Mouse (Mus musculus) midbrain, embryonic 11.5 days (tissue): ENCODE measurements around the gene Exosc10. TPM values are rescaled to one million over a fixed set of nuclear protein-coding genes. Genes with fewer than 3 reads are reported as not detected.

Experiments used
- ATAC-seq: fragments of 200-750 bp; cut with Nextera tagmentation; 2 replicates; pipeline ENCODE4 v1.8.0; 2017; ENCODE audit warnings: moderate TSS enrichment, moderate library complexity; ENCODE audit not compliant: low FRiP score
- DNase-seq: peaks from one replicate; pipeline ENCODE4 v3.0.0; 2015; ENCODE audit warnings: low spot score; ENCODE audit errors: missing footprints
- H3K27ac ChIP-seq: fragments of 300-500 bp; sonication (generic); 2 replicates; pipeline ENCODE4 v1.5.1; 2014; ENCODE audit warnings: low read depth, low read length
- H3K27me3 ChIP-seq: fragments of 300-500 bp; sonication (generic); 2 replicates; pipeline ENCODE4 v1.6.1; 2014; ENCODE audit warnings: mild to moderate bottlenecking, low read length, moderate library complexity, mixed read lengths; ENCODE audit not compliant: control insufficient read depth, insufficient read depth
- H3K36me3 ChIP-seq: fragments of 300-500 bp; sonication (generic); 2 replicates; pipeline ENCODE4 v1.6.1; 2014; ENCODE audit warnings: mild to moderate bottlenecking, low read length, moderate library complexity, mixed read lengths; ENCODE audit not compliant: control insufficient read depth, insufficient read depth
- H3K4me1 ChIP-seq: fragments of 300-500 bp; sonication (generic); 2 replicates; pipeline ENCODE4 v1.6.1; 2014; ENCODE audit warnings: low read length; ENCODE audit not compliant: control insufficient read depth, insufficient read depth
- H3K4me2 ChIP-seq: fragments of 300-500 bp; sonication (generic); 2 replicates; pipeline ENCODE4 v1.6.1; 2014; ENCODE audit warnings: mild to moderate bottlenecking, moderate library complexity
- H3K4me3 ChIP-seq: fragments of 300-500 bp; sonication (generic); 2 replicates; pipeline ENCODE4 v1.5.1; 2014; ENCODE audit warnings: low read depth, low read length
- H3K9ac ChIP-seq: fragments of 300-500 bp; sonication (generic); 2 replicates; pipeline ENCODE4 v1.6.1; 2014; ENCODE audit warnings: low read length
- H3K9me3 ChIP-seq: fragments of 300-500 bp; sonication (generic); 2 replicates; pipeline ENCODE4 v1.6.1; 2016; ENCODE audit warnings: low read length; ENCODE audit not compliant: control insufficient read depth
- WGBS: fragments of 180-500 bp; shearing (Covaris S2); extraction: QIAGEN DNeasy Blood & Tissue Kit; methylation state at CpG from one replicate; pipeline ENCODE4 v1.1.7; 2014; 5-methylcytosine and 5-hydroxymethylcytosine counted together
- polyA plus RNA-seq: library from polyadenylated mRNA; unstranded; fragments of >200 nt; fragmentation: Nextera tagmentation; extraction: Ambion mirVana; gene quantifications from 2 replicates; pipeline ENCODE4 v1.2.1, GENCODE M21; 2014

The Exosc10 gene
- polyA plus RNA-seq, 1 experiment from 2014 or later: 101 TPM

DNA sequence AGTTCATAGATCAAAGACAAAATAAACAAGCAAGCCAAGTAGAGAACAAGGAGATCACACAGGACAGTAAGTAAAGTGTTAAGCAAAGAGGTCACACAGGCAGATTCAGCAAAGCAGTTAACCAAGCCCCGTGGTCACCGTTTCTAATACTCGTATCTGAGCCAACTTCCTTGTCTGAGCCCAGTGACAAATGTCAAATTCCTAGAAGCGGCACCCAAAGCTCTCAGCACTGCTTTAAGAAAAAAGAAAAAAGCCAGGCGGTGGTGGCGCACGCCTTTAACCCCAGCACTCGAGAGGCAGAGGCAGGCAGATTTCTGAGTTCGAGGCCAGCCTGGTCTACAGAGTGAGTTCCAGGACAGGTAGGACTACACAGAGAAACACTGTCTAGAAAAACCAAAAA lies 28.4 kb downstream of the Exosc10 start:
- no peak for ATAC-seq
- Histone ChIP-seq H3K27ac (no peak overlapping the region), H3K36me3 (peaks cover 3% of the 10 kb centered on the region; the same call in 1 of the 2 replicates), H3K4me1 (peaks cover 4% of the 10 kb centered on the region; the same call in 1 of the 2 replicates), H3K4me3 (no peak overlapping the region), H3K9me3 (no peaks in the 10 kb centered on the region), H3K27me3 (no peaks in the 10 kb centered on the region), H3K9ac (no peak overlapping the region), H3K4me2 (no peak overlapping the region)
- no peak for DNase-seq
- 82% methylated on average over 9 of the region's 9 CpGs for WGBS

DNA sequence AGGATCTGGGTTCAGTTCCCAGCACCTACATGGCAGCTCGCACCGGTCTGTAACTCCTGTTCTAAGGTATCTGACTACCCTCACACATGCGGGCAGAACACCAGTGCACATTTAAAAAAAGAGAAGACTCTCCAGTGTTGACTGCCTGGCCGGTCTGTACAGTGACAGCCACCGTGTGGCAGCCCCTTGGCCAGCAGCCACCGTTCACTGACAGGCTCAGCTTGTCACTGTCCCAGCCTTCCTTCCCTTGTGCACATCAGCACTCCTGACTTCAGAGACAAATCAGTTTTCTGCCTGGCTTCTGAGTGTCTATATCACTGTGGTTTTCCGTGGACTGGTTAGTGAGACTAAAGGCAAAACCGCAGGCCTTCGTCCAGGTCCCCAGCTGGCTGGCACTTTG lies 30.6 kb downstream of the Exosc10 start:
- Histone ChIP-seq H3K4me3 (no peak overlapping the region), H3K4me2 (no peak overlapping the region), H3K9ac (no peak overlapping the region), H3K4me1 (peaks cover 13% of the 10 kb centered on the region), H3K27ac (no peak overlapping the region), H3K36me3 (0 out of 2 replicates have a peak, but pooled peaks cover 2% of the 10 kb centered on the region), H3K27me3 (no peaks in the 10 kb centered on the region), H3K9me3 (no peaks in the 10 kb centered on the region)
- WGBS: 82% methylated on average over 9 of the region's 9 CpGs
- DNase-seq: no peak
- no peak for ATAC-seq

DNA sequence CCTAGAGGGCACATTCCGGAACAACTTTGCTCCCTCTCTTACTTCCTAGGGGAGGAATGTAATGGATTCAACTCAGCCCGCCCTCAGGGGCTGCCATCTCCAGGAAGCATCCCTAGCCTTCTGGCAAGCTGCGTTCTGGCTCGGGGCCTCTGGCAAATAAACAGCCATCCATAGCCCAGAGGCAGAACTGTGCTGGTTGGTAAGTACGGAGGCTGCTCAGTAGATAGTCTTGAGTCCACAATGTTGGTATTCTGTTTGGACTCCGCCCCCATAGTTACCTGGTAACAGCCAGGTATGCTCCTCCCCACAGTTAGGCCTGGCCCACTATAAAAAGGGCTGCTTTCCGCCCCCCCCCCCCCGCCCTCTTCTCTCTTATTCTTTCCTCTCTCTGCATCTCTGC lies 31.3 kb downstream of the Exosc10 start:
- no peak for DNase-seq
- H3K4me1 ChIP-seq: peaks cover 13% of the 10 kb centered on the region
- 59% methylated on average over 8 of the region's 8 CpGs for WGBS

DNA sequence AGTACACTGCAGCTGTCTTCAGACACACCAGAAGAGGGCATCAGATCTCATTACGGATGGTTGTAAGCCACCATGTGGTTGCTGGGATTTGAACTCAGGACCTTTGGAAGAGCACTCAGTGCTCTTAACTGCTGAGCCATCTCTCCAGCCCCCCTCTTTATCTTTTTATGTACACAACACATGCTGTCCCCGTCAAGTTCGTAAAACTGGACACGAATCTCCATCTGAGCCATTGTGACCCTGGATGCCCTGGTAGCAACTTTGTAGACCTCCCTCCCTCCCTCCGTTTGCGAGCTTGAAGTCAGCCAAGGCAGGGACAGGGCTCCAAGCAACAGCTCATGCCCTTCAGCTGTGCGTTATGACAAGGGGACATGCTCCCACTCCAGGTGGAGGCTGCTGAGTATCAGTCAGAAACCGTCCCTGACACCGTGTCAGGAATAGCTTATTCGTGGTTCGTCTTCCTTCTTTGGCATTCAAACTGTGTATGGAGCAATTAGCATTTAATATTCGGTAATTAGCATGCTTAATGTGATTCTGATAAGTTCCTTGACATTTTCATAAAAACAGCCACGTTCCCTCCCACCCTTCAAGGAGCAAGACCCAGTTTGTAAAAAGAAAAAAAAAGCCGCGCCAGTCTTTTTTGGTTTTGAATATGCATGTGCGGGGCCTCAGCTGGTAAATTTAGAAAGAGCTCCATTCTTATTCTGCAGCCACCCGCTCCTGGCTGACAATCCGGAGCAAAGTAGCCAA lies 32.4 kb downstream of the Exosc10 start:
- ATAC-seq: 0 out of 2 replicates have a peak, but pooled peaks have one; percentile 14
- peak; percentile 94 for DNase-seq
- H3K4me1 ChIP-seq: peaks cover 13% of the 10 kb centered on the region
- WGBS: 9% methylated on average over 18 of the region's 18 CpGs
- no peaks in the 10 kb centered on the region for H3K27me3 ChIP-seq
- H3K4me3 ChIP-seq: peak overlapping the region; percentile 65
- peaks cover 8% of the 10 kb centered on the region; the same call in 1 of the 2 replicates for H3K36me3 ChIP-seq
- peak overlapping the region; percentile 92 for H3K4me2 ChIP-seq
- no peaks in the 10 kb centered on the region for H3K9me3 ChIP-seq
- H3K27ac ChIP-seq: peak overlapping the region; percentile 17; the same call in 1 of the 2 replicates
- H3K9ac ChIP-seq: peak overlapping the region; percentile 79

More for the DNA sequence above, 31.3 kb downstream of the Exosc10 start:
- Histone ChIP-seq H3K4me2 (no peak overlapping the region), H3K9ac (no peak overlapping the region), H3K27ac (no peak overlapping the region), H3K9me3 (no peaks in the 10 kb centered on the region), H3K4me3 (no peak overlapping the region), H3K36me3 (0 out of 2 replicates have a peak, but pooled peaks cover 5% of the 10 kb centered on the region), H3K27me3 (no peaks in the 10 kb centered on the region)
- no peak for ATAC-seq

DNA sequence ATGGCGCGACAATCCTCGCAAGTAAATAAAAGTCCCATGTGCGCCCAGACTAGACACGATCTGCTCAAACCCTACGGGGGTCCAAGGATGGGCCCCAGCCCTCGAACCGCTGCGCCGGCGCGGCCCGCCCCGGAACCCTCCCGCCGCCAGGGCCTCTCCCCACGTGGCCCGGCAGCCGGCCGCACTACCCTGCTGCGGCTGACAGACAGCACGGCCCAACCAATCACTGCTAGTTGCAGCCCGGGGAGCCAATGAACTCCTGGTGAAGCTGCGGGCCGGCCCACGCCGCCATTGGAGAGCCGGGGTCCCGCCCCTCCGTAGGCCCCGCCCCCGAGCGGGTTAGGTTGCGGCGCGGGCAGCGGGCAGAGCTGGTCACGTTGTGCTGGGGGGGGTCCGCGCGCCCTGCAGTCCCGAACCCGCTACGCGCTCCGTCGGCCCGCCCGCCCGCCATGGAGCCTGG lies 33.0 kb downstream of the Exosc10 start, which contains the start of gene Srm:
Gene Srm (plus strand): TSS at position 333 of the 460 bp plus-strand sequence.
- WGBS: under 1% methylated on average over 28 of the region's 50 CpGs
- H3K9me3 ChIP-seq: no peaks in the 10 kb centered on the region
- DNase-seq (peak; percentile 98), ATAC-seq (peak; percentile 99)
- peak within 1 kb of the TSS; percentile 65 for H3K4me3 ChIP-seq
- H3K36me3 ChIP-seq: peaks cover 8% of the 10 kb centered on the region; the same call in 1 of the 2 replicates
- H3K9ac ChIP-seq: peak within 1 kb of the TSS; percentile 79
- peaks cover 13% of the 10 kb centered on the region for H3K4me1 ChIP-seq
- H3K27ac ChIP-seq: peak within 1 kb of the TSS; percentile 17; the same call in 1 of the 2 replicates
- H3K4me2 ChIP-seq: peak within 1 kb of the TSS; percentile 92
- H3K27me3 ChIP-seq: no peaks in the 10 kb centered on the region

DNA sequence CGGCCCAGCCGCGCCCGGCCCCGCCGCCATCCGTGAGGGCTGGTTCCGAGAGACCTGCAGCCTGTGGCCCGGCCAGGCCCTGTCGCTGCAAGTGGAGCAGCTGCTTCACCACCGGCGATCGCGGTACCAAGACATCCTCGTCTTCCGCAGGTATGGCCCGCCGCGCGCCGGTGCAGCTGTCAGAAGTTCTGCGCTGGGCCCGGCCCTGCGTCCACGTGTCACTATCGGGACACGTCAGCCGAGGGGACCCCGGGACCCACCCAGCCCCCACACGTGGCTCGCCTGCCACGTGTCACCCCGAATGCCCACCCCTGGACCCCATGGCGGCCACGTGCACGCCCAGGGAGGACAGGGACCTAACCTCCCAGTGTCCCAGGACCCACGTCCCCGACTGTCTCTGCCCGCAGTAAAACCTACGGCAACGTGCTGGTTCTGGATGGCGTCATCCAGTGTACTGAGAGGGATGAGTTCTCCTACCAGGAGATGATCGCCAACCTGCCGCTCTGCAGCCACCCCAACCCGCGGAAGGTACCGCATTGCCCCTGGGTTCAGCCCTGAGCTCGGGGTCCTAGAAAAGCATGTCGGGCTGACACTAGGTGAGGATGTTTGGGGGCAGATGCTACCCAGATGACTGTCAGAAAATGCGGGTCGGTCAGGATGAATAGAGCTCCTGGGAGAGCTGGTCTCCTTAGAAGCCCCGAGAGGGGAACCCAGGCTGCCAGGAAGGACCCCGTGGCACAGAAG lies 33.6 kb downstream of the Exosc10 start:
- ATAC-seq (no peak; the same call in 1 of the 2 replicates), DNase-seq (no peak)
- Histone ChIP-seq H3K27ac (no peak overlapping the region), H3K9ac (peak overlapping the region; percentile 79), H3K4me1 (peaks cover 13% of the 10 kb centered on the region), H3K4me2 (peak overlapping the region; percentile 92), H3K4me3 (peak overlapping the region; percentile 65), H3K9me3 (no peaks in the 10 kb centered on the region), H3K36me3 (peaks cover 11% of the 10 kb centered on the region; the same call in 1 of the 2 replicates), H3K27me3 (no peaks in the 10 kb centered on the region)
- under 1% methylated on average over 53 of the region's 53 CpGs for WGBS

DNA sequence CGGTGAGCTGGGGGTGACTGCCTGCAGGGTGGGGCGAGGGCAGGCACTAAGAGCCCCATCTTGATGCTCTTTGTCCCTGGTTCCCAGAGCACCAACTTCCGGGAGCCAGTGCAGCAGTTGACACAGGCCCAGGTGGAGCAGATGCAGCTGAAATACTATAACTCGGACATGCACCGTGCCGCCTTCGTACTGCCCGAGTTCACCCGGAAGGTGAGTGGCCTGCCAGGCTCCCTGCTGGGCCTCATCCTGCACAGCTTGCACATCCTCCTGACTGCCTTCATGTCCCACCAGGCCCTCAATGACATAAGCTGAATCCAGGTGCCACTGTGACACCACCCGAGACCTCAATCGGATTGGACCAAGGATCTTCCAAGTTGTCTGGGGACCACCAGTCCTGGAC lies 35.8 kb downstream of the Exosc10 start:
- DNase-seq (no peak), ATAC-seq (no peak)
- H3K4me2 ChIP-seq: no peak overlapping the region
- H3K9ac ChIP-seq: no peak overlapping the region
- no peak overlapping the region for H3K4me3 ChIP-seq
- peaks cover 13% of the 10 kb centered on the region for H3K4me1 ChIP-seq
- H3K36me3 ChIP-seq: peaks cover 24% of the 10 kb centered on the region
- no peaks in the 10 kb centered on the region for H3K9me3 ChIP-seq
- no peak overlapping the region for H3K27ac ChIP-seq
- no peaks in the 10 kb centered on the region for H3K27me3 ChIP-seq
- WGBS: 95% methylated on average over 11 of the region's 11 CpGs

DNA sequence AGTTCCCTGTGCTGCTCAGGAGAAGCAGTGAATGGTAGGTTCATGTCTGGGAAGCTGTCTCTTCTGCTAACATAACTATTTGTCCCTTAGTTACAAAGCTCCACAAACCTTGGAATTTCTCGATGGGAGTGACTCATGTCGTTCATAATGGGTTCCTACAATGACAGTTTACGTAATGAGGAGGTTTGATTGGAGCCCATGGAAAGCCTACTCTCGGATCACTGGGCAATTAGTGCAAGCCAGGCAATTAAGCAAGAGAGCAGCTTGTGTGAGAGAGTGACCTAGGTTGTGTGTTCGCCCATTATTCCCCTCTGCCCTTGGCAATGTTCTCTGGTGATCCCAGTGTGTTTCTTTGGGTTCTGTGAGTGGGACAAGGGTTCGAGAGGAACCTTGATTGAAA lies 37.7 kb downstream of the Exosc10 start:
- Histone ChIP-seq H3K4me3 (no peak overlapping the region), H3K36me3 (peaks cover 24% of the 10 kb centered on the region), H3K27me3 (no peaks in the 10 kb centered on the region), H3K4me2 (no peak overlapping the region), H3K9ac (no peak overlapping the region), H3K4me1 (peaks cover 9% of the 10 kb centered on the region; the same call in 1 of the 2 replicates), H3K27ac (no peak overlapping the region), H3K9me3 (no peaks in the 10 kb centered on the region)
- DNase-seq (no peak), ATAC-seq (no peak)
- 90% methylated on average over 6 of the region's 6 CpGs for WGBS
